In the genomic region with DNA sequence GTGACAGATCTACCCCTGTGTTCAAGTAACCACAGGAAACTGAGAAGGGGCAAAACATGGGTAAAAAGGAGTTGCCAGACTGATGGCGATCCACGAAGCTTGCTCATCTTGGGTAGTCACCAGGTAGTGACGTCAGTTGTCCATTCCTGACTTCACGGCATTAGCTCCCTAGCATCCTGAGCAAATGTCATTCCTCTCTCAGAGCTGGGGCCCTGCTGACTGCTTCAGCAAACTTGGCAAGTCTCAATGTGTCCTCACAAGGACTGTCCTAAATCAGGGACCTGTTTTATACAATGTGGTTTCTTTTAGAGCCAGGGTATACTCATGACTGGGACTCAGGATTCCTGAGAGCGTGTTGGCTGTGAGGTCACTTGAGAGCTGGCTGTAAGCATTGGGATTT, we compare ENCODE assay signal across 23 mouse cellular contexts.
DNase-seq lines count a peak whose midpoint lies in the region; ATAC-seq and TF ChIP-seq lines count a peak whose summit lies in the region.
"Had no signal": no experiment of that assay in that cellular context is flagged by ENCODE, and none has a peak within 500 bp of the region (broad histone marks: within the 10 kb centered on the region; RNA-seq: fewer than 3 reads in every experiment).

No protein-coding gene starts in this region.

- no peak for TF ChIP-seq CTCF in cerebellum, adult 2 months (IDR thresholded peaks at IDR 0.05; ENCODE audit: borderline replicate concordance, insufficient read depth, low read depth, low read length)

- peak; percentile 33 to 51 for DNase-seq in cerebellum, adult 18-20 months
- peak; percentile 47 to 79 for DNase-seq in cerebellum, adult 2 months
- DNase-seq in cerebellum, adult 9-11 months, result peak; percentile 64
- peak; percentile 38 to 55 for DNase-seq in cerebellum, postnatal 25 days
- no peak for DNase-seq in liver
- no peak for DNase-seq in B cell, adult 2 months
- DNase-seq: adrenal gland, postnatal 10 days; adrenal gland, postnatal 36 days; forebrain, postnatal 0 days; gastrocnemius, adult 2 months; gastrocnemius, postnatal 14 days; kidney, adult 11 months; kidney, adult 8-10 months had no signal

- no peak for TF ChIP-seq POLR2A in cerebellum, adult 2 months (IDR thresholded peaks at IDR 0.05; ENCODE audit: borderline replicate concordance, insufficient read depth, low read length)

- no peaks in the 10 kb centered on the region for H3K27me3 ChIP-seq in cerebellum, adult 2 months (ENCODE audit: control insufficient read depth, insufficient read depth, low read length)
- H3K27me3 ChIP-seq in midbrain, embryonic 15.5 days (replicated peaks), result no peaks in the 10 kb centered on the region

- no peak overlapping the region for H3K4me2 ChIP-seq in midbrain, embryonic 15.5 days
- H3K4me2 ChIP-seq: embryonic facial prominence, embryonic 12.5 days; embryonic facial prominence, embryonic 15.5 days; heart, embryonic 11.5 days; hindbrain, embryonic 13.5 days; intestine, embryonic 15.5 days had no signal

- no peak overlapping the region for H3K27ac ChIP-seq in cerebellum, adult 2 months (ENCODE audit: insufficient read depth, low read length)
- H3K27ac ChIP-seq in midbrain, embryonic 15.5 days, result no peak overlapping the region
- H3K27ac ChIP-seq: embryonic facial prominence, embryonic 12.5 days; embryonic facial prominence, embryonic 15.5 days; gastrocnemius, adult 2 months; hindbrain, embryonic 10.5 days; hindbrain, embryonic 13.5 days; intestine, embryonic 15.5 days had no signal

- H3K9ac ChIP-seq in midbrain, embryonic 15.5 days, result no peak overlapping the region
- H3K9ac ChIP-seq: embryonic facial prominence, embryonic 12.5 days; embryonic facial prominence, embryonic 15.5 days; forebrain, postnatal 0 days; hindbrain, embryonic 13.5 days; intestine, embryonic 15.5 days had no signal

- H3K4me3 ChIP-seq in cerebellum, adult 2 months (replicated peaks; ENCODE audit: insufficient read depth, low read depth, low read length), result no peak overlapping the region
- H3K4me3 ChIP-seq in midbrain, embryonic 15.5 days, result no peak overlapping the region
- H3K4me3 ChIP-seq: embryonic facial prominence, embryonic 12.5 days; embryonic facial prominence, embryonic 15.5 days; gastrocnemius, adult 2 months; hindbrain, embryonic 10.5 days; hindbrain, embryonic 13.5 days; intestine, embryonic 15.5 days had no signal

- no peak for ATAC-seq in midbrain, embryonic 15.5 days (replicated peaks)
- ATAC-seq: activated CD4-positive, CD25-positive, alpha-beta regulatory T cell, adult 4 months; forebrain, embryonic 14.5 days; forebrain, postnatal 0 days; hindbrain, embryonic 16.5 days; intestine, embryonic 15.5 days had no signal

- WGBS in cerebellum, adult 2 months, result 26% methylated on average over 5 of the region's 5 CpGs
- WGBS in midbrain, embryonic 15.5 days, result 91% methylated on average over 5 of the region's 5 CpGs

- H3K36me3 ChIP-seq in midbrain, embryonic 15.5 days (replicated peaks), result no peaks in the 10 kb centered on the region
- H3K36me3 ChIP-seq: embryonic facial prominence, embryonic 12.5 days; embryonic facial prominence, embryonic 15.5 days; intestine, embryonic 15.5 days had no signal

- peaks cover 4% of the 10 kb centered on the region; the same call in 1 of the 2 replicates for H3K4me1 ChIP-seq in cerebellum, adult 2 months (ENCODE audit: control insufficient read depth, insufficient read depth, low read length)
- H3K4me1 ChIP-seq in midbrain, embryonic 15.5 days, result no peaks in the 10 kb centered on the region
- H3K4me1 ChIP-seq: embryonic facial prominence, embryonic 12.5 days; embryonic facial prominence, embryonic 15.5 days; hindbrain, embryonic 10.5 days; hindbrain, embryonic 13.5 days; intestine, embryonic 15.5 days had no signal

- H3K9me3 ChIP-seq in midbrain, embryonic 15.5 days, result no peaks in the 10 kb centered on the region
- H3K9me3 ChIP-seq: embryonic facial prominence, embryonic 12.5 days; embryonic facial prominence, embryonic 15.5 days; hindbrain, embryonic 10.5 days; hindbrain, embryonic 13.5 days; intestine, embryonic 15.5 days had no signal

Comparison
In these comparisons a context has a peak if more than half of its experiments do, and no peak if none do; other contexts are left out.
1. DNase-seq: peak in cerebellum, adult 18-20 months (2 of 2), cerebellum, adult 2 months (2 of 2), cerebellum, adult 9-11 months (single experiment) and cerebellum, postnatal 25 days (2 of 2); none in liver (single experiment) and B cell, adult 2 months (0 of 2).